Mouse (Mus musculus) olfactory bulb, adult 2 months (tissue): Measurements from ENCODE around the gene Asgr1.

Experiments used
- CTCF ChIP-seq: fragments of 200-500 bp; IDR thresholded peaks from 2 replicates; pipeline ENCODE4 v1.5.1; 2012; ENCODE audit warnings: low read depth, mild to moderate bottlenecking, low read length, moderate library complexity; ENCODE audit not compliant: insufficient read depth
- POLR2A ChIP-seq: fragments of 200-500 bp; IDR thresholded peaks from 2 replicates; pipeline ENCODE4 v1.6.1; 2012; ENCODE audit warnings: mild to moderate bottlenecking, low read depth, low read length, moderate library complexity; ENCODE audit not compliant: insufficient read depth

DNA sequence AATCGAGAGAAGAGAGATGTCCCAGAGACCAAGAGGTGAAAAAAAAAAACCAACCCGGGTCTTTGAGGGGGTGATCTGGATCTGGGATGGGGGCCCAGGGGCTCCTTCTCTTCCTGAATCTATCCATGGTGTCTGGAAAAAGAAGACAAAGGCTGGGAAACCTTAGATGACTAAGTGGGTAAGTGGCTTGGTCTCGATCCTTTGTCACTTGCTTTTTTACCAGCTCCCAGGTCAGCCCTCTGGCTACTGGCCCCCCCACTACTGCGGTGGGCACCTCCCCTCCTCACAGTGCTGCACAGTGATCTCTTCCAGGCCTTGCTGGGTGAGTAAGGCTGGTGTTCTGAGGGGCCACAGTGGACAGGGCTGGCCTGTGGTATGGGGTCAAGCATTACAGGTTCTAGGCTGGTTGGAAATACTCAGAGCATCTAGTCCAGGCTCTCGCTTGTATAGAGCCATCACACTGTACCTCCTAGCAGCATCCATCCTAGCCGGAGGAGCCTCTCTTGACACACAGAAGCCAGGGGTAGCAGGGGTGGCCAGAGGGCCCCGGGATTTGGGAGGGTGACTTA lies 36.6 kb upstream of the Asgr1 start:
- TF ChIP-seq CTCF (no peak), POLR2A (no peak)
